Mouse (Mus musculus) spleen, adult 2 months (tissue): ENCODE measurements around the gene Tet2.

Source experiments
- CTCF ChIP-seq: fragments of 200-500 bp; IDR thresholded peaks from 2 replicates; pipeline ENCODE4 v1.5.1; 2011; ENCODE audit warnings: mild to moderate bottlenecking, inconsistent platforms; ENCODE audit not compliant: insufficient read depth, insufficient read length, insufficient replicate concordance; ENCODE audit errors: extremely low read depth
- POLR2A ChIP-seq: fragments of 200-500 bp; IDR thresholded peaks from 2 replicates; pipeline ENCODE4 v1.6.1; 2011; ENCODE audit warnings: low read depth, low read length, inconsistent platforms

- TF ChIP-seq POLR2A (no peak), CTCF (no peak)
Observed at GRCm38 (mm10) chr3:133522289-133522688, 22.6 kb downstream of the Tet2 start.
